Mouse (Mus musculus): ENCODE results near the gene Nxf1.
A peak's percentile ranks its signal among the peaks of the same experiment; 100 is the strongest.

DNA sequence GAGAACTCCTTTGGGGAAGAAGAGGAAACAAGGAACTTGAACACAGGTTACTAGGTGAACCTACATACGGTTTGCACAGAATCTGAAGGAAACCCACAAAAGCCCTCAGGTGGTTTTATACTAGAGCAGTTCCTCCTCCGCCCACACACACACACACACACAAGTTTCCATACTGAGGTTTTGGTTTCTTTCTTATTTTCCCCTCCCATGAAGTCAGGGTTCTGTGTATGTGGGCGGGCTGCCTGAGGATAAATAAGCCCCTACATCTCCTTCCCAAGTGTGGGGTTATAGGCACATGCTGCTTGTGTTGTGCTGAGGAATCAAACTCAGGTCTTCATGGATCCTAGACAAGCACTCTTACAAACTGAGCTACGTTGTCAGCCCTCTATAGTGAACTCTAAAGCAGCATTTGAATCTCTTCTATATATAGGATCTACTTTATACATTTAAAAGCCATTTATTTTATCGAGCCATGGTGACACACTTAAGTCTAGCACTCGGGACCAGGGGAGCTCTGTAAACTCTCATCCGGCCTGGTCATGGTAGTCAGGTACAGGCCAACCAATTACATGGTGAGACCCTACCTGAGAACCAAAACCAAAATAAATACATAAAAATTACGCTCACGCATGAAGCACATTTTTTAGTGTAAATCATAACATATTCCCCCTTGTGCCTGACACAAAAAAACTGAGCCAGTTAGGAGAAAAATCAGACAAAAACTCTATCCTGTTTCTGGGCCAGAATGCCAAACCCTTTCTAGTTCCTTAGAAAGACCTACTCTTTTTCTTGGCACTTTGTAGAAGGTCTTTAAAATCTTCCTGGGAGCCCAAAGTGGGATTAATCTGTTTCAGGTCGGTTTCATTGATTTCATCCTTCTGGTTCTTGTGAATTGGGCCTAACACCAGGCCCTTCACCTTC is 44.7 kb upstream of the Nxf1 start:
- TF ChIP-seq MEF2A (IDR thresholded peaks at IDR 0.05; ENCODE audit: extremely low read depth, insufficient replicate concordance, low read depth, low read length, poor library complexity, severe bottlenecking) (no peak), POLR2A (IDR thresholded peaks at IDR 0.05; ENCODE audit: control insufficient read depth in 1 of 2, insufficient read depth in 1 of 2, low read depth in 1 of 2, low read length in 2 of 2, poor library complexity in 1 of 2) (no peak; a peak in 1 of 4 replicates), GABPA (IDR thresholded peaks at IDR 0.05; ENCODE audit: low read depth, low read length) (no peak), CTCF (IDR thresholded peaks at IDR 0.05 in 2 of 3, conservative IDR thresholded peaks at IDR 0.05 in 1 of 3; ENCODE audit: control insufficient read depth in 1 of 3, insufficient read depth in 1 of 3, low read depth in 2 of 3, low read length in 3 of 3, poor library complexity in 1 of 3, severe bottlenecking in 1 of 3) (no peak), MXI1 (IDR thresholded peaks at IDR 0.05; ENCODE audit: low read depth, low read length) (peak; percentile 65; the same call in 1 of the 2 replicates), RCOR1 (IDR thresholded peaks at IDR 0.05; ENCODE audit: low read depth, low read length) (no peak; the same call in 1 of the 2 replicates), USF1 (IDR thresholded peaks at IDR 0.05; ENCODE audit: low read depth, low read length) (no peak), POLR2AphosphoS2 (IDR thresholded peaks at IDR 0.05; ENCODE audit: low read length) (peak; percentile 71; the same call in 1 of the 2 replicates), NRF1 (IDR thresholded peaks at IDR 0.05; ENCODE audit: insufficient read depth, low read depth, low read length, poor library complexity, severe bottlenecking) (no peak), ZNF384 (IDR thresholded peaks at IDR 0.05; ENCODE audit: low read depth, low read length) (no peak), BHLHE40 (IDR thresholded peaks at IDR 0.05; ENCODE audit: borderline replicate concordance, low read depth, low read length) (no peak), ZKSCAN1 (IDR thresholded peaks at IDR 0.05; ENCODE audit: low read depth, low read length) (no peak), E2F4 (IDR thresholded peaks at IDR 0.05; ENCODE audit: borderline replicate concordance, low read depth, low read length) (no peak), KAT2A (conservative IDR thresholded peaks at IDR 0.05; ENCODE audit: low read depth, low read length) (no peak)

Measured in MEL (cell line).